Mouse (Mus musculus): ENCODE data around the gene Ppp1r9a. TPM values are rescaled to one million over a fixed set of nuclear protein-coding genes. Genes with fewer than 3 reads are reported as not detected.

The Ppp1r9a gene
- total RNA-seq, 2 experiments from 2014 or later: 26.9 to 30.9 TPM

- no peak for DNase-seq
Measured at GRCm38 (mm10) chr6:4962197-4962596, 59.5 kb downstream of the Ppp1r9a start.

- no peak for DNase-seq
Measured at GRCm38 (mm10) chr6:4963049-4963448, 60.3 kb downstream of the Ppp1r9a start.

- DNase-seq: no peak
Measured at GRCm38 (mm10) chr6:4967236-4967635, 64.5 kb downstream of the Ppp1r9a start.

GRCm38 (mm10) chr6:4971229-4971628 is 68.5 kb downstream of the Ppp1r9a start:
- DNase-seq: peak; percentile 55

- no peak for DNase-seq
Measured at GRCm38 (mm10) chr6:4972808-4973207, 70.1 kb downstream of the Ppp1r9a start.

- DNase-seq: no peak
Measured at GRCm38 (mm10) chr6:4973337-4973736, 70.6 kb downstream of the Ppp1r9a start.

GRCm38 (mm10) chr6:4977515-4977914 is 74.8 kb downstream of the Ppp1r9a start:
- DNase-seq: no peak

GRCm38 (mm10) chr6:4978249-4978648 is 75.5 kb downstream of the Ppp1r9a start:
- DNase-seq: no peak

GRCm38 (mm10) chr6:4978897-4979296 is 76.2 kb downstream of the Ppp1r9a start:
- no peak for DNase-seq

- no peak for DNase-seq
Measured at GRCm38 (mm10) chr6:4980113-4980512, 77.4 kb downstream of the Ppp1r9a start.

GRCm38 (mm10) chr6:4982686-4983162 is 80.0 kb downstream of the Ppp1r9a start:
- peak; percentile 25 for DNase-seq

GRCm38 (mm10) chr6:4985668-4986067 is 83.0 kb downstream of the Ppp1r9a start:
- DNase-seq: no peak

- DNase-seq: no peak
Measured at GRCm38 (mm10) chr6:4987084-4987483, 84.4 kb downstream of the Ppp1r9a start.

- no peak for DNase-seq
Measured at GRCm38 (mm10) chr6:4988688-4989087, 86.0 kb downstream of the Ppp1r9a start.

- no peak for DNase-seq
Measured at GRCm38 (mm10) chr6:4992308-4992707, 89.6 kb downstream of the Ppp1r9a start.

- no peak for DNase-seq
Measured at GRCm38 (mm10) chr6:4993600-4994160, 91.0 kb downstream of the Ppp1r9a start.

GRCm38 (mm10) chr6:4994161-4994919 is 91.6 kb downstream of the Ppp1r9a start:
- DNase-seq: no peak

GRCm38 (mm10) chr6:4997599-4997998 is 94.9 kb downstream of the Ppp1r9a start:
- no peak for DNase-seq

GRCm38 (mm10) chr6:4998929-4999328 is 96.2 kb downstream of the Ppp1r9a start:
- DNase-seq: no peak

GRCm38 (mm10) chr6:5000788-5001187 is 98.1 kb downstream of the Ppp1r9a start:
- no peak for DNase-seq

- peak; percentile 33 for DNase-seq
Measured at GRCm38 (mm10) chr6:5005491-5006275, 103.0 kb downstream of the Ppp1r9a start.

- no peak for DNase-seq
Measured at GRCm38 (mm10) chr6:5006283-5006946, 103.7 kb downstream of the Ppp1r9a start.

- no peak for DNase-seq
Measured at GRCm38 (mm10) chr6:5008166-5008565, 105.4 kb downstream of the Ppp1r9a start.
